Mouse (Mus musculus): ENCODE results near the gene Tmigd3.

- TF ChIP-seq CTCF (IDR thresholded peaks at IDR 0.05; ENCODE audit: extremely low read depth, insufficient read length, insufficient replicate concordance, low read depth, low read length) (no peak), POLR2A (IDR thresholded peaks at IDR 0.05; ENCODE audit: low read depth, low read length) (no peak)
These were observed 9.7 kb downstream of the Tmigd3 start for GRCm38 (mm10) chr3:105880419-105880818.
